Mouse (Mus musculus) cerebellum, postnatal 36 days (tissue): Measurements from ENCODE around the gene A4gnt.
"Not testable (repeated sequence)": the region's sequence is repeated elsewhere in the genome, so short reads cannot be mapped to it uniquely, and the experiment has no call there.

ENCODE experiments used
- DNase-seq, 2 experiments: peaks; one replicate each; pipeline ENCODE4 v3.0.0; 2021 to 2022; ENCODE audit warnings: mixed read lengths in 2 of 2

The A4gnt gene

GRCm38 (mm10) chr9:99612202-99612601 lies at the start of gene A4gnt:
Gene A4gnt (plus strand): TSS chr9:99612502.
- DNase-seq = no peak

- DNase-seq = no peak
Measured at GRCm38 (mm10) chr9:99563714-99564113, 48.6 kb upstream of the A4gnt start.

GRCm38 (mm10) chr9:99568023-99568346 lies 44.3 kb upstream of the A4gnt start:
- no peak for DNase-seq

- DNase-seq = peak; percentile 88 to 91
Measured at GRCm38 (mm10) chr9:99568347-99569070, 43.8 kb upstream of the A4gnt start, which contains the start of gene Armc8. Gene Armc8 (minus strand): TSS chr9:99568899.

- DNase-seq = peak in 1 of 2 experiments; percentile 17
Measured at GRCm38 (mm10) chr9:99569071-99569397, 43.3 kb upstream of the A4gnt start.

- DNase-seq = peak; percentile 92
Measured at GRCm38 (mm10) chr9:99575677-99576480, 36.4 kb upstream of the A4gnt start, which contains the start of gene Dbr1. Gene Dbr1 (plus strand): TSS chr9:99575799.

- DNase-seq = peak; percentile 11 to 23
Measured at GRCm38 (mm10) chr9:99580655-99581054, 31.6 kb upstream of the A4gnt start.

- peak; percentile 46 to 50 for DNase-seq
Measured at GRCm38 (mm10) chr9:99587505-99588202, 24.6 kb upstream of the A4gnt start.

GRCm38 (mm10) chr9:99591144-99591543 lies 21.2 kb upstream of the A4gnt start:
- DNase-seq = no peak

- not testable (repeated sequence) for DNase-seq
Measured at GRCm38 (mm10) chr9:99599127-99599526, 13.2 kb upstream of the A4gnt start.

- no peak for DNase-seq
Measured at GRCm38 (mm10) chr9:99603566-99603965, 8.7 kb upstream of the A4gnt start.

GRCm38 (mm10) chr9:99619688-99620087 lies 7.4 kb downstream of the A4gnt start:
- DNase-seq = no peak

- DNase-seq = no peak
Measured at GRCm38 (mm10) chr9:99620196-99620595, 7.9 kb downstream of the A4gnt start.

- DNase-seq = no peak
Measured at GRCm38 (mm10) chr9:99622034-99622433, 9.7 kb downstream of the A4gnt start.

- no peak for DNase-seq
Measured at GRCm38 (mm10) chr9:99622966-99623365, 10.7 kb downstream of the A4gnt start.

- no peak for DNase-seq
Measured at GRCm38 (mm10) chr9:99624117-99624516, 11.8 kb downstream of the A4gnt start.

GRCm38 (mm10) chr9:99628581-99628980 lies 16.3 kb downstream of the A4gnt start:
- no peak for DNase-seq

- peak; percentile 65 to 68 for DNase-seq
Measured at GRCm38 (mm10) chr9:99629281-99630011, 17.1 kb downstream of the A4gnt start, which contains the start of gene Dzip1l. Gene Dzip1l (plus strand): TSS chr9:99629496.

GRCm38 (mm10) chr9:99630071-99630470 lies 17.8 kb downstream of the A4gnt start:
- DNase-seq = peak in 1 of 2 experiments; percentile 20

GRCm38 (mm10) chr9:99630528-99631125 lies 18.3 kb downstream of the A4gnt start:
- DNase-seq = peak in 1 of 2 experiments; percentile 7

GRCm38 (mm10) chr9:99631781-99632180 lies 19.5 kb downstream of the A4gnt start:
- DNase-seq = no peak

- no peak for DNase-seq
Measured at GRCm38 (mm10) chr9:99632264-99632663, 20.0 kb downstream of the A4gnt start.
